In genomic region chr2:3229060-3229459, GRCm38 (mm10) we compare ENCODE assay signal across 7 mouse cellular contexts. TPM values are rescaled to one million over a fixed set of nuclear protein-coding genes. Genes with fewer than 3 reads are reported as not detected.
A peak's percentile ranks its signal among the peaks of the same experiment; 100 is the strongest.
DNase-seq lines count a peak whose midpoint lies in the region; ATAC-seq and TF ChIP-seq lines count a peak whose summit lies in the region.

No protein-coding gene starts in this region.

- no peaks in the 10 kb centered on the region for H3K27me3 ChIP-seq in intestine, embryonic 15.5 days (replicated peaks)
- no peaks in the 10 kb centered on the region for H3K27me3 ChIP-seq in midbrain, embryonic 12.5 days
- no peaks in the 10 kb centered on the region for H3K27me3 ChIP-seq in small intestine, adult 2 months (ENCODE audit: control insufficient read depth, insufficient read depth, low read length)

- TF ChIP-seq POLR2A in small intestine, adult 2 months (IDR thresholded peaks at IDR 0.05; ENCODE audit: low read depth, low read length) = no peak

- no peaks in the 10 kb centered on the region for H3K4me1 ChIP-seq in intestine, embryonic 15.5 days (replicated peaks)
- H3K4me1 ChIP-seq in midbrain, embryonic 12.5 days = no peaks in the 10 kb centered on the region
- no peaks in the 10 kb centered on the region for H3K4me1 ChIP-seq in small intestine, adult 2 months (ENCODE audit: control insufficient read depth, insufficient read depth, insufficient read length, low read length)

- H3K4me2 ChIP-seq in intestine, embryonic 15.5 days (replicated peaks) = no peak overlapping the region
- no peak overlapping the region for H3K4me2 ChIP-seq in midbrain, embryonic 12.5 days (replicated peaks)

- intact Hi-C loops in left cerebral cortex, postnatal 10 days (cut with DNase I) = loop anchor here (2.0 kb wide), 1 partner anchor 110 kb away; no protein-coding TSS in a partner anchor

- 0 out of 2 replicates have a peak, but pooled peaks cover 5% of the 10 kb centered on the region for H3K36me3 ChIP-seq in intestine, embryonic 15.5 days
- H3K36me3 ChIP-seq in midbrain, embryonic 12.5 days = peaks cover 25% of the 10 kb centered on the region
- 0 out of 2 replicates have a peak, but pooled peaks cover 2% of the 10 kb centered on the region for H3K36me3 ChIP-seq in small intestine, adult 2 months (ENCODE audit: control insufficient read depth, insufficient read depth, low read length)

- H3K27ac ChIP-seq in intestine, embryonic 15.5 days = no peak overlapping the region
- H3K27ac ChIP-seq in midbrain, embryonic 12.5 days (replicated peaks) = no peak overlapping the region
- H3K27ac ChIP-seq in small intestine, adult 2 months (ENCODE audit: insufficient read depth, low read depth, low read length) = no peak overlapping the region

- H3K9ac ChIP-seq in intestine, embryonic 15.5 days = no peak overlapping the region
- no peak overlapping the region for H3K9ac ChIP-seq in midbrain, embryonic 12.5 days (replicated peaks)

- WGBS in intestine, embryonic 15.5 days = 12% methylated on average over 2 of the region's 2 CpGs
- 13% methylated on average over 2 of the region's 2 CpGs for WGBS in midbrain, embryonic 12.5 days
- 12% methylated on average over 2 of the region's 2 CpGs for WGBS in small intestine, adult 2 months

- DNase-seq in adrenal gland, adult (ENCODE audit: inconsistent age in 2 of 2, low spot score in 1 of 2) = peak; percentile 69 to 91
- DNase-seq in cerebellum, postnatal 10 days = peak; percentile 79 to 82
- DNase-seq in gastrocnemius, adult 8-10 months (ENCODE audit: low spot score in 2 of 2) = peak; percentile 34 to 35
- peak; percentile 38 to 65 for DNase-seq in left cerebral cortex, postnatal 10 days (ENCODE audit: extremely low spot score in 1 of 2, low spot score in 2 of 2)

- no peak overlapping the region for H3K4me3 ChIP-seq in intestine, embryonic 15.5 days (replicated peaks)
- no peak overlapping the region for H3K4me3 ChIP-seq in midbrain, embryonic 12.5 days
- no peak overlapping the region for H3K4me3 ChIP-seq in small intestine, adult 2 months (ENCODE audit: low read depth, low read length)

- H3K9me3 ChIP-seq in intestine, embryonic 15.5 days = no peaks in the 10 kb centered on the region
- H3K9me3 ChIP-seq in midbrain, embryonic 12.5 days = no peaks in the 10 kb centered on the region

- peak; percentile 80 for ATAC-seq in intestine, embryonic 15.5 days
- ATAC-seq in midbrain, embryonic 12.5 days (ENCODE audit: low FRiP score, low read depth) = peak; percentile 78

- peak; percentile 78; the same call in 1 of the 2 replicates for TF ChIP-seq CTCF in small intestine, adult 2 months (IDR thresholded peaks at IDR 0.05; ENCODE audit: extremely low read depth, insufficient read length, insufficient replicate concordance, low read depth, low read length)

RNA-seq across cellular contexts. Expression of gene Nmt2, which starts 55.0 kb away (rescaled TPM):
- 10 to 100 TPM in 3 of 4 experiments, 1 to 10 TPM in 1; 10.0 to 17.1 (median 13.1) TPM for total RNA-seq in gastrocnemius, adult 8-10 months (2022)
- polyA plus RNA-seq in intestine, embryonic 15.5 days (2015; fragmentation: Nextera tagmentation; extraction: Ambion mirVana) = 39.7 and 44.3 TPM in 2 replicates
- total RNA-seq in left cerebral cortex, postnatal 10 days (2021) = 10 to 100 TPM; 77.6 to 85.1 TPM
- 67.1 and 69.2 TPM in 2 replicates for polyA plus RNA-seq in midbrain, embryonic 12.5 days (2016; fragmentation: Nextera tagmentation; extraction: Ambion mirVana)
- polyA plus RNA-seq in small intestine, adult 2 months (2012; rRNA removed) = 0.91 and 1.2 TPM in 2 replicates

Comparison
In these comparisons a context has a peak if more than half of its experiments do, and no peak if none do; other contexts are left out.
1. RNA of gene Nmt2, which starts 55.0 kb away (polyA plus RNA-seq): 67.1 to 69.2 TPM in midbrain, embryonic 12.5 days and 39.7 to 44.3 TPM in intestine, embryonic 15.5 days; 0.91 to 1.2 TPM in small intestine, adult 2 months; every median in the first group is over 10 times any median in the second.
2. Peak in every context shown above with its lines, with median percentiles within 50 percentile points of each other: DNase-seq.